Mouse (Mus musculus): ENCODE data around the gene Impdh1.
"Not testable (repeated sequence)": the region's sequence is repeated elsewhere in the genome, so short reads cannot be mapped to it uniquely, and the experiment has no call there.

The Impdh1 gene

GRCm38 (mm10) chr6:29215881-29216501 is at the start of gene Impdh1:
Gene Impdh1, minus strand, starts transcription at chr6:29216364.
- DNase-seq (ENCODE audit: low spot score in 2 of 2), result peak; percentile 68 to 77

GRCm38 (mm10) chr6:29264456-29264781 is 48.3 kb upstream of the Impdh1 start:
- DNase-seq (ENCODE audit: low spot score in 2 of 2), result no peak

GRCm38 (mm10) chr6:29263650-29264455 is 47.7 kb upstream of the Impdh1 start:
- DNase-seq (ENCODE audit: low spot score in 2 of 2), result no peak

GRCm38 (mm10) chr6:29261831-29262230 is 45.7 kb upstream of the Impdh1 start:
- DNase-seq (ENCODE audit: low spot score in 2 of 2), result no peak

GRCm38 (mm10) chr6:29259418-29259817 is 43.3 kb upstream of the Impdh1 start:
- no peak for DNase-seq (ENCODE audit: low spot score in 2 of 2)

- DNase-seq (ENCODE audit: low spot score in 2 of 2), result no peak
Observed at GRCm38 (mm10) chr6:29247072-29247471, 30.9 kb upstream of the Impdh1 start.

GRCm38 (mm10) chr6:29246585-29246984 is 30.4 kb upstream of the Impdh1 start:
- no peak for DNase-seq (ENCODE audit: low spot score in 2 of 2)

GRCm38 (mm10) chr6:29246183-29246582 is 30.0 kb upstream of the Impdh1 start:
- no peak for DNase-seq (ENCODE audit: low spot score in 2 of 2)

GRCm38 (mm10) chr6:29245272-29246120 is 29.3 kb upstream of the Impdh1 start:
- DNase-seq (ENCODE audit: low spot score in 2 of 2), result no peak

- DNase-seq (ENCODE audit: low spot score in 2 of 2), result no peak
Observed at GRCm38 (mm10) chr6:29242265-29242664, 26.1 kb upstream of the Impdh1 start.

GRCm38 (mm10) chr6:29241697-29242096 is 25.5 kb upstream of the Impdh1 start:
- no peak for DNase-seq (ENCODE audit: low spot score in 2 of 2)

- DNase-seq (ENCODE audit: low spot score in 2 of 2), result no peak
Observed at GRCm38 (mm10) chr6:29240806-29241205, 24.6 kb upstream of the Impdh1 start.

- no peak for DNase-seq (ENCODE audit: low spot score in 2 of 2)
Observed at GRCm38 (mm10) chr6:29234272-29234671, 18.1 kb upstream of the Impdh1 start.

GRCm38 (mm10) chr6:29233710-29234109 is 17.5 kb upstream of the Impdh1 start:
- no peak for DNase-seq (ENCODE audit: low spot score in 2 of 2)

- DNase-seq (ENCODE audit: low spot score in 2 of 2), result no peak
Observed at GRCm38 (mm10) chr6:29232321-29232720, 16.2 kb upstream of the Impdh1 start.

- DNase-seq (ENCODE audit: low spot score in 2 of 2), result no peak
Observed at GRCm38 (mm10) chr6:29231799-29232198, 15.6 kb upstream of the Impdh1 start.

GRCm38 (mm10) chr6:29230386-29230785 is 14.2 kb upstream of the Impdh1 start:
- DNase-seq (ENCODE audit: low spot score in 2 of 2), result no peak

- DNase-seq (ENCODE audit: low spot score in 2 of 2), result no peak
Observed at GRCm38 (mm10) chr6:29229265-29229913, 13.2 kb upstream of the Impdh1 start.

- not testable (repeated sequence) for DNase-seq (ENCODE audit: low spot score in 2 of 2)
Observed at GRCm38 (mm10) chr6:29217717-29218116, 1.6 kb upstream of the Impdh1 start.

GRCm38 (mm10) chr6:29215181-29215580 is 983 bp downstream of the Impdh1 start:
- DNase-seq (ENCODE audit: low spot score in 2 of 2), result peak in 1 of 2 experiments; percentile 42

GRCm38 (mm10) chr6:29214776-29215175 is 1.4 kb downstream of the Impdh1 start:
- DNase-seq (ENCODE audit: low spot score in 2 of 2), result no peak

GRCm38 (mm10) chr6:29214245-29214644 is 1.9 kb downstream of the Impdh1 start:
- peak in 1 of 2 experiments; percentile 54 for DNase-seq (ENCODE audit: low spot score in 2 of 2)

Measured in urinary bladder, postnatal 4 days (tissue).